Mouse (Mus musculus) lung, embryonic 15.5 days (tissue): Measurements from ENCODE around the gene Ldlrad3. TPM values are rescaled to one million over a fixed set of nuclear protein-coding genes. Genes with fewer than 3 reads are reported as not detected.
A peak's percentile ranks its signal among the peaks of the same experiment; 100 is the strongest.

Experiments used
- ATAC-seq: fragments of 200-750 bp; cut with Nextera tagmentation; 2 replicates; pipeline ENCODE4 v1.8.0; 2017; ENCODE audit warnings: moderate number of reproducible peaks, borderline replicate concordance; ENCODE audit not compliant: low FRiP score, low TSS enrichment; ENCODE audit errors: extremely low read depth
- H3K27ac ChIP-seq: fragments of 300-500 bp; sonication (generic); 2 replicates; pipeline ENCODE4 v1.5.1; 2015; ENCODE audit warnings: moderate library complexity, mild to moderate bottlenecking, inconsistent platforms
- H3K27me3 ChIP-seq: fragments of 300-500 bp; sonication (generic); 2 replicates; pipeline ENCODE4 v1.6.1; 2015; ENCODE audit warnings: inconsistent platforms
- H3K36me3 ChIP-seq: fragments of 300-500 bp; sonication (generic); 2 replicates; pipeline ENCODE4 v1.6.1; 2015; ENCODE audit warnings: inconsistent platforms
- H3K4me1 ChIP-seq: fragments of 300-500 bp; sonication (generic); 2 replicates; pipeline ENCODE4 v1.6.1; 2015; ENCODE audit warnings: inconsistent platforms
- H3K4me2 ChIP-seq: fragments of 300-500 bp; sonication (generic); 2 replicates; pipeline ENCODE4 v1.6.1; 2015; ENCODE audit warnings: inconsistent platforms, mild to moderate bottlenecking, moderate library complexity
- H3K4me3 ChIP-seq: fragments of 300-500 bp; sonication (generic); 2 replicates; pipeline ENCODE4 v1.5.1; 2015; ENCODE audit warnings: mild to moderate bottlenecking, inconsistent platforms
- H3K9ac ChIP-seq: fragments of 300-500 bp; sonication (generic); 2 replicates; pipeline ENCODE4 v1.6.1; 2015; ENCODE audit warnings: inconsistent platforms
- H3K9me3 ChIP-seq: fragments of 300-500 bp; sonication (generic); 2 replicates; pipeline ENCODE4 v1.6.1; 2016; ENCODE audit warnings: inconsistent platforms
- WGBS: fragments of 180-500 bp; shearing (Covaris S2); methylation state at CpG from one replicate; pipeline ENCODE4 v1.1.7; 2015; 5-methylcytosine and 5-hydroxymethylcytosine counted together
- polyA plus RNA-seq: library from polyadenylated mRNA; unstranded; fragments of >200 nt; fragmentation: Nextera tagmentation; extraction: Ambion mirVana; gene quantifications from 2 replicates; pipeline ENCODE4 v1.2.1, GENCODE M21; 2015

Gene Ldlrad3
- polyA plus RNA-seq, 1 experiment from 2014 or later, result 48.5 TPM

DNA sequence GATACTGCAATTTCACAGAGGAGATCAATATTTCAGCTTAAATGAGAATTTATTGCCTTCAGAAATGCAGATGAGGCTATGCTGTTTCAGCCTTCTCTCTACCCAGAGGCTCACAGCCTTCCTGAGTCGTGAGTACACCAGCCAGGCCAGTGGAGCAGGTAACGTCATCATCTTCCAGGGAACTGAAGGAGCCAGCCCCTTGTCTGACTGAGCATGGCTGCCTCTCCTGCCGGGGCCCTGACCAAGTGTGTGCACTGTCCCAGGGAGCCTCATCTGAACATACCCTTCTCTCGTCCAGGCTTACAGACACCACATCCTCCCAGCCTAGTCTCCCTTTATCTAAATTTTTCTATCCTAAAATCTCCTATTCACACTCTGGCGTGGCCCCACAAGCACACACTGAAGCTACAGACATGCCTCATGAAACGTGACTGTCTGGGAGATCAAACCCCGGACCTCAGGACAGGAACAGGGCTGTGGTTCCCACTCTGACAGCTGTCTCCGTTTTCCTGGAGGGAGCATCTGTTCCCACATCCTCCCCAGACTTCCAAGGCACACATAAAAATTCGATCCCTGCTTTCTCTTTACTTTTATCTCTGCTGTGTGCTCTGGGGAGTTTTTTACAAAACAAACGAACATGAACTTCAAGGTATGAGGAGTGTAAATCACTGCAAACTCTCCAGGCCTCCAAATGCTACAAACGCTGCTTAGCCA is 164.7 kb downstream of the Ldlrad3 start:
- no peaks in the 10 kb centered on the region for H3K27me3 ChIP-seq
- H3K4me2 ChIP-seq, result no peak overlapping the region
- H3K27ac ChIP-seq, result no peak overlapping the region
- H3K36me3 ChIP-seq, result no peaks in the 10 kb centered on the region
- H3K4me1 ChIP-seq, result 0 out of 2 replicates have a peak, but pooled peaks cover 5% of the 10 kb centered on the region
- H3K4me3 ChIP-seq, result no peak overlapping the region
- 25% methylated on average over 11 of the region's 11 CpGs for WGBS
- no peaks in the 10 kb centered on the region for H3K9me3 ChIP-seq
- no peak overlapping the region for H3K9ac ChIP-seq
- no peak for ATAC-seq

GRCm38 (mm10) chr2:102020546-102020945 is 165.6 kb downstream of the Ldlrad3 start:
- 90% methylated on average over 3 of the region's 3 CpGs for WGBS
- 0 out of 2 replicates have a peak, but pooled peaks cover 5% of the 10 kb centered on the region for H3K4me1 ChIP-seq
- no peak for ATAC-seq

GRCm38 (mm10) chr2:102014538-102015113 is 171.6 kb downstream of the Ldlrad3 start:
- no peak for ATAC-seq
- H3K9me3 ChIP-seq, result no peaks in the 10 kb centered on the region
- no peaks in the 10 kb centered on the region for H3K36me3 ChIP-seq
- H3K9ac ChIP-seq, result no peak overlapping the region
- H3K27me3 ChIP-seq, result no peaks in the 10 kb centered on the region
- WGBS, result 81% methylated on average over 6 of the region's 6 CpGs
- no peak overlapping the region for H3K4me3 ChIP-seq
- peaks cover 7% of the 10 kb centered on the region; the same call in 1 of the 2 replicates for H3K4me1 ChIP-seq
- no peak overlapping the region for H3K4me2 ChIP-seq
- no peak overlapping the region for H3K27ac ChIP-seq

More at GRCm38 (mm10) chr2:102020546-102020945, 165.6 kb downstream of the Ldlrad3 start:
- H3K4me2 ChIP-seq, result no peak overlapping the region
- H3K27me3 ChIP-seq, result no peaks in the 10 kb centered on the region
- H3K36me3 ChIP-seq, result no peaks in the 10 kb centered on the region
- no peak overlapping the region for H3K9ac ChIP-seq
- no peak overlapping the region for H3K4me3 ChIP-seq
- H3K9me3 ChIP-seq, result no peaks in the 10 kb centered on the region
- H3K27ac ChIP-seq, result no peak overlapping the region

GRCm38 (mm10) chr2:102011311-102011975 is 174.7 kb downstream of the Ldlrad3 start:
- H3K27me3 ChIP-seq, result no peaks in the 10 kb centered on the region
- H3K9me3 ChIP-seq, result no peaks in the 10 kb centered on the region
- 55% methylated on average over 6 of the region's 6 CpGs for WGBS
- peaks cover 24% of the 10 kb centered on the region for H3K4me1 ChIP-seq
- H3K4me3 ChIP-seq, result no peak overlapping the region
- ATAC-seq, result no peak
- H3K27ac ChIP-seq, result no peak overlapping the region
- H3K36me3 ChIP-seq, result no peaks in the 10 kb centered on the region
- no peak overlapping the region for H3K9ac ChIP-seq
- no peak overlapping the region for H3K4me2 ChIP-seq

DNA sequence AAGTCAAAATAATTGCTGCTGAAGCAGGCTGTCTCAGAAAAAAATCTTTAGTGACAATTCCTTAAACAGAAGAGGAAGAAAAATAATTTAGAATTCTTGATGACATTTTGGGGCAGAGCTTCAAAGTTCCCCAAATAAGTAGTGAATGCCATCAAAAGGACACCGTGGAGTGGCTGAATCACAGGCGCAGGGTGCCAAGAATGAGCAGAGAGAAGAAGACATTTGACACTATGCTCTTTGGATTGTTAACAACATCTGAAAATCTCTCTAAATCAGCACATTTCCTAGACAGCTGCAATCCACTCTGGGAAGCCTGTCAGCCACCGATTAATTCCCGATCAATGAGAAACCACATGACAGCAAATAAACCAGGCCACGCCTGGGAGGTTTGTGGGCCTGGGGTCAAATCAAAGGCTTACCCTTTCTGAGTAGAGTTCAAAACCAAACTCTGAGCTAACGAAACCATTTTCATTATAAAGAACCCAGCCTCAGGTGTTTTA is 176.4 kb downstream of the Ldlrad3 start:
- ATAC-seq, result no peak
- H3K4me1 ChIP-seq, result peaks cover 41% of the 10 kb centered on the region
- WGBS, result 74% methylated on average over 6 of the region's 6 CpGs

DNA sequence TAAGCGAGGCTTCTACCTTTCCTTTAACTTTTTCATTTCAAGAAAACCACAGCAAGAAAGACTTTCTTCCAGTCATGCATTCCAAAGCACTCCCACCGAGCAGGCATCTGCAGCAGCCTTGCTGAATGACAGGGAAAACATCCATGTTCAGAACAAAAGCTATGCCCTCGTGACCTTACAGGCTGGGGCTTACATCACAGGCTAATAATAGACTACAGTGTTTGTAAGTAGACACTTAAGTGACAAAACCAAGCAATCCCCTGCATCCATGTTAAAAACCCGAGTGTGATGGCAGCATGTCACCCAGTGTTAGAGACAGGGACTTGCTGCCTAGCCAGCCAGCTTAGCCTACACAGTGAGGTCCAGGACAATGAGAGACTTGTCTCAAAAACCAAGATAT is 180.0 kb downstream of the Ldlrad3 start:
- peak; percentile 48; the same call in 1 of the 2 replicates for ATAC-seq
- Histone ChIP-seq H3K4me3 (no peak overlapping the region), H3K4me1 (peaks cover 75% of the 10 kb centered on the region), H3K27ac (0 out of 2 replicates have a peak overlapping the region, but pooled peaks have one; percentile 27), H3K27me3 (no peaks in the 10 kb centered on the region), H3K4me2 (no peak overlapping the region), H3K9me3 (no peaks in the 10 kb centered on the region), H3K36me3 (no peaks in the 10 kb centered on the region), H3K9ac (no peak overlapping the region)
- WGBS, result 20% methylated on average over 4 of the region's 4 CpGs

More for the DNA sequence above, 176.4 kb downstream of the Ldlrad3 start:
- Histone ChIP-seq H3K9me3 (no peaks in the 10 kb centered on the region), H3K27ac (no peak overlapping the region), H3K4me3 (no peak overlapping the region), H3K36me3 (no peaks in the 10 kb centered on the region), H3K9ac (no peak overlapping the region), H3K4me2 (no peak overlapping the region), H3K27me3 (no peaks in the 10 kb centered on the region)

DNA sequence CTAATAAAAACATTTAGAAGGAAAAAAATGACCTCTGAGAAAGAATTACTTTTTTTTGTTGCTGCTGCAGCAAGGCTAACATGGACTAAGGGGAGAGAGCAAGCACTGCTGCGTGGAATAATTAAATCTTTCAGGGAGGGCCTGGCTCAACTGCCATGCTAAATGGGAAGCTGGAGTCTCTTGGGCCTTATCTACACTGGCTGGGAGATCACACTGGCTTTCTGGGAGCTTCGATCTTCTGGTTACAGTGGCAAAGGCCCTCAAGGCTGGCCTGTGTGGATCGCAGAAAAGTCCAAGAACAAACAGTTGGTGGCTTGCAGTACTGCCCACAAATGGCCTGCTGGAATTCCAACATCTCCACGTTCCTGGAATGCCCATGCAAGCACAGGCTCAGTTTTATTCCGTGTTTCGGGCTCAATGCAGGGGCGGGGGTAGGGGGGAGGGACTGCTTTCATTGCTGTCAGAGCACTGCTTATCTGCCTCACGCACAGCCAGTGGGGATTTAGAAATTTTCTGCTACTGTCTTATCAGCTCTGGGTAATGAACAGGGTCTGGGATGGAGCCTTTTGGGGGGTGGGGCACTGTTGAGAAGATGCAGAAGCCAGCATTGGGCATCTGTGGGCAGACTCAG is 180.7 kb downstream of the Ldlrad3 start:
- H3K4me1 ChIP-seq, result peaks cover 72% of the 10 kb centered on the region
- no peak; the same call in 1 of the 2 replicates for ATAC-seq
- H3K9me3 ChIP-seq, result no peaks in the 10 kb centered on the region
- H3K4me2 ChIP-seq, result no peak overlapping the region
- peak overlapping the region; percentile 27; the same call in 1 of the 2 replicates for H3K27ac ChIP-seq
- no peak overlapping the region for H3K4me3 ChIP-seq
- H3K36me3 ChIP-seq, result no peaks in the 10 kb centered on the region
- H3K27me3 ChIP-seq, result no peaks in the 10 kb centered on the region
- WGBS, result 22% methylated on average over 8 of the region's 8 CpGs
- no peak overlapping the region for H3K9ac ChIP-seq

GRCm38 (mm10) chr2:102003776-102004264 is 182.4 kb downstream of the Ldlrad3 start:
- ATAC-seq, result no peak
- no peak overlapping the region for H3K9ac ChIP-seq
- no peaks in the 10 kb centered on the region for H3K27me3 ChIP-seq
- peak overlapping the region; percentile 78 for H3K27ac ChIP-seq
- no peak overlapping the region for H3K4me2 ChIP-seq
- no peaks in the 10 kb centered on the region for H3K36me3 ChIP-seq
- H3K9me3 ChIP-seq, result no peaks in the 10 kb centered on the region
- 54% methylated on average over 7 of the region's 7 CpGs for WGBS
- peaks cover 74% of the 10 kb centered on the region for H3K4me1 ChIP-seq
- no peak overlapping the region for H3K4me3 ChIP-seq

GRCm38 (mm10) chr2:102002974-102003775 is 183.0 kb downstream of the Ldlrad3 start:
- H3K36me3 ChIP-seq, result no peaks in the 10 kb centered on the region
- H3K4me1 ChIP-seq, result peaks cover 72% of the 10 kb centered on the region
- peak overlapping the region; percentile 78 for H3K27ac ChIP-seq
- H3K9ac ChIP-seq, result no peak overlapping the region
- 22% methylated on average over 8 of the region's 8 CpGs for WGBS
- no peaks in the 10 kb centered on the region for H3K9me3 ChIP-seq
- no peaks in the 10 kb centered on the region for H3K27me3 ChIP-seq
- peak overlapping the region; percentile 36; the same call in 1 of the 2 replicates for H3K4me2 ChIP-seq
- peak; percentile 28; the same call in 1 of the 2 replicates for ATAC-seq
- H3K4me3 ChIP-seq, result no peak overlapping the region

DNA sequence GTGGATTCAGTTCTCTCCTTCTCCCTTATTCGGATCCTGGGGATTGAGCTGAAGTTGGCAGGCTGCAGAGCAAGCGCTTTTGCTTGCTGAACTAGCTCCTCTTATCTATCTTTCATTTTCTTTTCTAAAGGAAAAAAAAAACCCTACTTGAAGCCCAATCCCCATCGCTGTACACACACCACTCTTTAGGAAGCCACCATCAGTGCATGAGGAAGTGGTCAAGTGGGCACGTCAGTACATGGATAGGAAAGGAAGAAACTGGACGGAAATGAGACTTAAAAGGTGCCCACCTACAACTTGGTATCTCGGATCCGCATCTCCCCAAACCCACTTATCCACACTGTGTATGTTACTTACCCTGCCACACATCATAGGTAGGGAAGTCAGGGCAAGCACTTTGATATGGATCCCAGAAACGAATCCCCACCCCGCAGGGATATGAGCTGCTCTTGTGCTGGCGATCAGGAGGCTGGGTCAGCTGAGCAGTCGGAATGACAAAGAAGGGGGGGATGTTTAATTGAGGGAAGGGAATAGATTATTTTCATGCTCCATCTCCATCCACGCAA is 183.7 kb downstream of the Ldlrad3 start:
- no peak overlapping the region for H3K9ac ChIP-seq
- H3K4me3 ChIP-seq, result no peak overlapping the region
- no peaks in the 10 kb centered on the region for H3K27me3 ChIP-seq
- H3K27ac ChIP-seq, result peak overlapping the region; percentile 78
- H3K36me3 ChIP-seq, result no peaks in the 10 kb centered on the region
- no peaks in the 10 kb centered on the region for H3K9me3 ChIP-seq
- peak; percentile 56; the same call in 1 of the 2 replicates for ATAC-seq
- H3K4me1 ChIP-seq, result peaks cover 69% of the 10 kb centered on the region
- WGBS, result 31% methylated on average over 12 of the region's 12 CpGs
- H3K4me2 ChIP-seq, result peak overlapping the region; percentile 36; the same call in 1 of the 2 replicates
